Mouse (Mus musculus): ENCODE measurements at regions not wholly inside any gene's neighbourhood (a gene's known extent, or its start where the extent isn't known, plus 50 kb on each side); places are given as distances from the start of the nearest gene placed in this dataset.

DNA sequence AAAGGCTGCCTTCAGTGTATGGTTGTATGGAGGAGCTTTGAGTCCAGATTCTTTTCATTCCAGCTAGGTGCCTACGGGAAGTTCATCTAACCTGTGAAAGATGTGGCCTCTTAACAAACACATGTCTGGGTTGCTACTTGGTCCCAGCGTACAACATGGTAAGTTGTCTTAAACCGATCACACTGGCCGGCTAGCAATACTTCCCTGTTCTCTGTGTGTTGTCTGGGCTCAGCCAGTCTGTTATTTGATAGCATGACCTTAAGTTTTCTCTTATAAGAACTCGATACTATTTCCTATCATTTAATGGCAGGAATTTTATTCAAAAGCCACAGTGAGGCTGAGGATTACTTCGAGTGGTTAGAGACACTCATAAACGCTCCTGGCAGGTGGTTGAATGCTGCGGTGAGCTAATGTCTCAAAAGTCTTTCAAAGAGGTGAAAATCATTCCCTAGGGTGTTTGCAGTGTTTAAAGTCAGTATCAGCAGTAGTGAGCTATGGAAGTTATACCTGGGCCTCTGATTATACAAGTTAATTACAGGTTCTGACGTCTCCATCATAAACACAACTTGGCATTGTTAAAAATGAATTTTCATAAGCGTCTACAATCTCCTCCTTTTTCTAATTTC, 414.2 kb downstream of the Irx1 start:
- Histone ChIP-seq H3K79me2 (ENCODE audit: control insufficient read depth, insufficient read depth, low read length, poor library complexity) (no peaks in the 10 kb centered on the region), H3K9me3 (replicated peaks; ENCODE audit: insufficient read depth, low read length) (0 out of 2 replicates have a peak, but pooled peaks cover 2% of the 10 kb centered on the region), H3K27me3 (ENCODE audit: control insufficient read depth in 1 of 2, insufficient read depth in 2 of 2, low read length in 2 of 2) (no peaks in the 10 kb centered on the region), H3K9ac (ENCODE audit: control insufficient read depth, low read depth, low read length, poor library complexity, severe bottlenecking) (no peak overlapping the region), H3K36me3 (ENCODE audit: control insufficient read depth in 1 of 2, insufficient read depth in 2 of 2, low read length in 2 of 2) (no peaks in the 10 kb centered on the region), H3K4me3 (ENCODE audit: control insufficient read depth in 1 of 2, insufficient read depth in 1 of 2, low read depth in 2 of 2, low read length in 2 of 2) (no peak overlapping the region), H3K27ac (ENCODE audit: control insufficient read depth, low read depth, low read length) (no peak overlapping the region), H3K4me1 (ENCODE audit: control insufficient read depth in 1 of 2, insufficient read depth in 2 of 2, low read length in 2 of 2) (no peaks in the 10 kb centered on the region)
- no peak for TF ChIP-seq ELF1 (IDR thresholded peaks at IDR 0.05; ENCODE audit: low read depth, low read length)
- TF ChIP-seq NRF1 (IDR thresholded peaks at IDR 0.05; ENCODE audit: insufficient read depth, low read depth, low read length, poor library complexity, severe bottlenecking) = no peak
- no peak for TF ChIP-seq MXI1 (IDR thresholded peaks at IDR 0.05; ENCODE audit: low read depth, low read length)
- no peak for TF ChIP-seq POLR2A (IDR thresholded peaks at IDR 0.05; ENCODE audit: control insufficient read depth in 1 of 2, insufficient read depth in 1 of 2, low read depth in 1 of 2, low read length in 2 of 2, poor library complexity in 1 of 2)
- TF ChIP-seq ZNF384 (IDR thresholded peaks at IDR 0.05; ENCODE audit: low read depth, low read length) = no peak
- no peak for TF ChIP-seq ZKSCAN1 (IDR thresholded peaks at IDR 0.05; ENCODE audit: low read depth, low read length)
- no peak for TF ChIP-seq KAT2A (conservative IDR thresholded peaks at IDR 0.05; ENCODE audit: low read depth, low read length)
- TF ChIP-seq GATA1 (IDR thresholded peaks at IDR 0.05; ENCODE audit: low read depth, low read length) = no peak
- no peak for TF ChIP-seq JUND (IDR thresholded peaks at IDR 0.05; ENCODE audit: low read depth, low read length)
- no peak for TF ChIP-seq UBTF (IDR thresholded peaks at IDR 0.05; ENCODE audit: borderline replicate concordance, insufficient read depth, low read depth, low read length)
- no peak for TF ChIP-seq SMC3 (IDR thresholded peaks at IDR 0.05; ENCODE audit: low read depth, low read length)
- TF ChIP-seq CHD1 (IDR thresholded peaks at IDR 0.05; ENCODE audit: low read depth, low read length) = no peak
- no peak for TF ChIP-seq EP300 (IDR thresholded peaks at IDR 0.05; ENCODE audit: low read depth in 1 of 2, low read length in 2 of 2)
- no peak for TF ChIP-seq GABPA (IDR thresholded peaks at IDR 0.05; ENCODE audit: low read depth, low read length)
- TF ChIP-seq SIN3A (IDR thresholded peaks at IDR 0.05; ENCODE audit: low read length) = no peak
- TF ChIP-seq E2F4 (IDR thresholded peaks at IDR 0.05; ENCODE audit: borderline replicate concordance, low read depth, low read length) = no peak
- TF ChIP-seq POLR2AphosphoS2 (IDR thresholded peaks at IDR 0.05; ENCODE audit: low read length) = no peak
- no peak for TF ChIP-seq CHD2 (IDR thresholded peaks at IDR 0.05; ENCODE audit: low read length)
- no peak for TF ChIP-seq MAFK (IDR thresholded peaks at IDR 0.05; ENCODE audit: borderline replicate concordance, low read depth, low read length)
- DNase-seq (ENCODE audit: low read depth, low spot score) = no peak

DNA sequence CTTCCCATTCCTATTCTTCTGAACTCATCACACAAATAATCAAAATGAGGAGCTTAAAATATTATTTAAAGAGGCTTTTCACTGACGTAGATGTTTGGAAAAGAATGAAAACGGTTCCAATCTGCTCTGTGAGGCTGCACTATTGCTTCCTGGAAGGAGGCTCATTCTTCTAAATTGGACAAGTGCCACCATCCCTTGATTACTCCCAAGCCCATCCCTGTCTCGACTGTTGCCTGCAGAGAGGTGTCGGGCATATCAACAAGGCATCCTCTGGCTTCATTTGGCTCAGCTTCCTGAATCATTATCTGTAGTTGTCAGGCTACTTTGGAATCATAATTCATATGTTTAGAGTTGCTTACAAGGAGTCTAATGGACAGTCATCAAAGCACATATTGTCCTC, 425.3 kb downstream of the Irx1 start:
- H3K27me3 ChIP-seq (ENCODE audit: control insufficient read depth in 1 of 2, insufficient read depth in 2 of 2, low read length in 2 of 2) = no peaks in the 10 kb centered on the region
- H3K27ac ChIP-seq (ENCODE audit: control insufficient read depth, low read depth, low read length) = no peak overlapping the region
- no peaks in the 10 kb centered on the region for H3K9me3 ChIP-seq (replicated peaks; ENCODE audit: insufficient read depth, low read length)
- H3K36me3 ChIP-seq (ENCODE audit: control insufficient read depth in 1 of 2, insufficient read depth in 2 of 2, low read length in 2 of 2) = no peaks in the 10 kb centered on the region
- DNase-seq (ENCODE audit: low read depth, low spot score) = no peak
- H3K4me1 ChIP-seq (ENCODE audit: control insufficient read depth in 1 of 2, insufficient read depth in 2 of 2, low read length in 2 of 2) = no peaks in the 10 kb centered on the region
- H3K9ac ChIP-seq (ENCODE audit: control insufficient read depth, low read depth, low read length, poor library complexity, severe bottlenecking) = no peak overlapping the region
- TF ChIP-seq MXI1 (IDR thresholded peaks at IDR 0.05; ENCODE audit: low read depth, low read length) (no peak), CTCF (IDR thresholded peaks at IDR 0.05 in 2 of 3, conservative IDR thresholded peaks at IDR 0.05 in 1 of 3; ENCODE audit: control insufficient read depth in 1 of 3, insufficient read depth in 1 of 3, low read depth in 2 of 3, low read length in 3 of 3, poor library complexity in 1 of 3, severe bottlenecking in 1 of 3) (no peak), MAFK (IDR thresholded peaks at IDR 0.05; ENCODE audit: borderline replicate concordance, low read depth, low read length) (no peak), CHD1 (IDR thresholded peaks at IDR 0.05; ENCODE audit: low read depth, low read length) (no peak), ZMIZ1 (IDR thresholded peaks at IDR 0.05; ENCODE audit: low read depth, low read length) (no peak), GABPA (IDR thresholded peaks at IDR 0.05; ENCODE audit: low read depth, low read length) (no peak), ZC3H11A (IDR thresholded peaks at IDR 0.05; ENCODE audit: low read depth, low read length) (no peak), RAD21 (IDR thresholded peaks at IDR 0.05; ENCODE audit: low read depth, low read length) (no peak), TAL1 (IDR thresholded peaks at IDR 0.05; ENCODE audit: low read length) (no peak)
- no peaks in the 10 kb centered on the region for H3K79me2 ChIP-seq (ENCODE audit: control insufficient read depth, insufficient read depth, low read length, poor library complexity)
- H3K4me3 ChIP-seq (ENCODE audit: control insufficient read depth in 1 of 2, insufficient read depth in 1 of 2, low read depth in 2 of 2, low read length in 2 of 2) = no peak overlapping the region
